8 mouse cellular contexts compared by ENCODE assay signal in the genomic region with DNA sequence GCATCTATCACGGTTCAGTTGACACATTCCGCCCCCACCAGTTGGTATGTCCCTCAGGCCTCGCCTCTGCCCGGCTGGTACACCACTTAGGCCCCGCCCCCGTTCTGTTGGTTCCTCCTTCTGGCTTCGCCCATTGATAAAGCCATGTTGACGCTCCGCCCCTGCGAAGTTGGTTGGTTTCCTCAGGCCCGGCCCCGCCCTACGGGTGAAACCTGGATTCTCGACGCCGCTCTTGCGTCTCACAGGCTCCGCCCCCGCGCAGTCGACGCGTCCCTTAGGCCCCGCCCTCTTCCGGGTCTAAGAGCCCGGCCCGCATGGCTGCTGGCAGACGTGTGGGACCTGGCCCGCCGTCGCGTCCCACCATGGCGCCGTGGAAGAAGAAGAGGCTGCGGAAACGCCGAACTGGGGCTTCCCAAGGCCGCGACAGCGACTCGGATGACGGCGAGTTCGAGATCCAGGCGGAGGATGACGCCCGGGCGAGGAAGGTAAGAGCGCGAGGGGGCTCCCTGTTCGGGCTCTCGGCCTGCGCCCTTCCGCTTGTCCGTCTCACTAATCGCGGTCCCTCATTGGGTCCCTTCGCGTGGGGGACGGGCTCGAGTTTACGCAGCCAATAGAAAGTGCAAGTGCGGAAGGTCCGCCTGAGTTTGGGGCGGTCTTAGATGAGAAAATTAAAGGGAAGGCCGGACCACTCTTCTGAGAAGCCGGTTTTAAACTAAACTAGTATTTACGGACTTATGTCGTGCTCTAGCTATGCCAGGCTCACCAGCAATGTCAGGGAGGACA. TPM values are rescaled to one million over a fixed set of nuclear protein-coding genes. Genes with fewer than 3 reads are reported as not detected.
A peak's percentile ranks its signal among the peaks of the same experiment; 100 is the strongest.
DNase-seq lines count a peak whose midpoint lies in the region; ATAC-seq lines count a peak whose summit lies in the region.

No protein-coding gene starts in this region.

- peak; percentile 100 for DNase-seq in adipocyte (ENCODE audit: low spot score)
- peak; percentile 100 for DNase-seq in embryo, embryonic 10 days (ENCODE audit: low spot score)
- peak; percentile 99 for DNase-seq in gastrocnemius, postnatal 10 days
- DNase-seq in induced T-regulatory cell, adult 2 months (ENCODE audit: low read depth): peak; percentile 100
- peak; percentile 100 for DNase-seq in left cerebral cortex, adult 9 months (ENCODE audit: low spot score in 2 of 2)
- DNase-seq in right cerebral cortex, postnatal 14 days: peak; percentile 100
- DNase-seq in urinary bladder, postnatal 36 days (ENCODE audit: low spot score in 2 of 2): peak; percentile 100

- peak; percentile 83 for ATAC-seq in megakaryocyte progenitor cell, adult 5-6 weeks (replicated peaks; ENCODE audit: poor library complexity)

RNA-seq across cellular contexts. Expression of a gene that starts 0.5 kb away (rescaled TPM):
- total RNA-seq in gastrocnemius, postnatal 10 days (2021): 10 to 100 TPM; 22.4 to 23.9 TPM
- 11.8 and 13.3 TPM in 2 replicates for total RNA-seq in megakaryocyte progenitor cell, adult 5-6 weeks (2015)
- total RNA-seq in megakaryocyte progenitor cell, adult 5-6 weeks (2017): 34.9 and 35.8 TPM in 2 replicates

RNA-seq across cellular contexts. Expression of a gene that starts 0.6 kb away (rescaled TPM):
- total RNA-seq in gastrocnemius, postnatal 10 days (2021): 1 to 10 TPM; 4.7 to 6.2 TPM
- 2.0 and 2.3 TPM in 2 replicates for total RNA-seq in megakaryocyte progenitor cell, adult 5-6 weeks (2015)
- total RNA-seq in megakaryocyte progenitor cell, adult 5-6 weeks (2017): 4.7 and 5.8 TPM in 2 replicates

RNA-seq across cellular contexts. Expression of a gene that starts 21.0 kb away (rescaled TPM):
- not detected for total RNA-seq in gastrocnemius, postnatal 10 days (2021)
- total RNA-seq in megakaryocyte progenitor cell, adult 5-6 weeks (2015): not detected in 2 replicates
- total RNA-seq in megakaryocyte progenitor cell, adult 5-6 weeks (2017): not detected in 2 replicates

RNA-seq across cellular contexts. Expression of a gene that starts 24.2 kb away (rescaled TPM):
- under 1 TPM; 0.40 to 0.50 TPM for total RNA-seq in gastrocnemius, postnatal 10 days (2021)
- total RNA-seq in megakaryocyte progenitor cell, adult 5-6 weeks (2015): not detected in 2 replicates
- total RNA-seq in megakaryocyte progenitor cell, adult 5-6 weeks (2017): 0.81 and 1.1 TPM in 2 replicates

RNA-seq across cellular contexts. Expression of a gene that starts 24.5 kb away (rescaled TPM):
- total RNA-seq in gastrocnemius, postnatal 10 days (2021): 10 to 100 TPM; 67.1 to 71.2 TPM
- total RNA-seq in megakaryocyte progenitor cell, adult 5-6 weeks (2015): 37.0 and 38.8 TPM in 2 replicates
- total RNA-seq in megakaryocyte progenitor cell, adult 5-6 weeks (2017): 15.7 and 17.7 TPM in 2 replicates

Comparison
In these comparisons a context has a peak if more than half of its experiments do, and no peak if none do; other contexts are left out.
1. Peak in every context shown above with its lines: DNase-seq and ATAC-seq.